Mouse (Mus musculus) WW6 (cell line): ENCODE results near the gene Nlrc4.
A peak's percentile ranks its signal among the peaks of the same experiment; 100 is the strongest.

Source experiments
- DNase-seq: peaks from one replicate; pipeline ENCODE4 v3.0.0-alpha.2; 2013; ENCODE audit warnings: low read depth, low spot score

Gene Nlrc4

DNA sequence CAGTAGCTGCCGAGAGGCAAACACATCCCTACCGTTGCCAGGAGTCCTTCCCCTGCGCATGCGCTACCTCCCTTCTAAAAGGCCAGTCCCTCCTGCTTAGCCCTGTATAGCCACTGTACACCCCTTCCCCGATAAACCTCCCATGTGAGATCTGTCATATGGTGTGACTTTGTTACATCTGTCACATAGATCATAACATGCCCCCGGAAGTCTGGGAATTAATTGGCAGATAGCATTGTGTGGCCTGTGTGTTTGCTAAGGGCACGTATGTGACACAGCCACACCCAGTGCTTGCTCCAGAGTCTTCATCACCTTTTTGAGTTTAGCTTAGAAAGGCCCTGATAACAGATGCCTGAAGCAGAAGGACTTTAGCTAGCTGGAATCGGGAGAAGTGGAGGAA lies 28.9 kb downstream of the Nlrc4 start:
- DNase-seq, result no peak

DNA sequence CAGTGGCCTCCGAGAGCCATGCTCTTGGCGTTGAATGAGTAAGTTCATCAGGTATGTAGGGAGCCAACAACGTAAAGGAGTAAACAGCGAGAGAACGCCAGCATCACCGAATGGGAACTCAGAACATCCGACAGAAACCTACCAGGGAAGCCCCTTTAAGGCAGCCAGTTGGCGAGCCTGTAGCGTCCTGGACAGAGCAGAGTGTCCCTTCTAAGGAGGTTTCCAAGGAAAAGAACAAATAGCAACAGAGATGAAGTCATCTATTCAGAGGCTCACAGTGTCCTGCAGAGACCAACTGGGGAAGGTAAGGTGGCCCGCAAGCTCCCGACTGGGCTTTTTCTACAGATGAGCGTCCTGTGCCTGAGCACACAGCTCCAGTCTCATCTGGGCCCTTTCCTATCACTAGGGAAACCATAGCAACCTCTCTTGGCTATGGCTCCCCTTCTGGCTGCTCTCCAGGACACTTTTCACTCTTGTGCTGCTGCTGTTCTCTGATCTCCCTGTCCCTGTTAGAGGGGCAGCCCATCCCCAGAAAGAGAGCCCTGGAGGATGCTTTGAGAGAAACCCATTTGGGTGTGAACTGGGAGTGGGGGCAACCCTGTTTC lies 34.4 kb downstream of the Nlrc4 start:
- DNase-seq, result no peak

DNA sequence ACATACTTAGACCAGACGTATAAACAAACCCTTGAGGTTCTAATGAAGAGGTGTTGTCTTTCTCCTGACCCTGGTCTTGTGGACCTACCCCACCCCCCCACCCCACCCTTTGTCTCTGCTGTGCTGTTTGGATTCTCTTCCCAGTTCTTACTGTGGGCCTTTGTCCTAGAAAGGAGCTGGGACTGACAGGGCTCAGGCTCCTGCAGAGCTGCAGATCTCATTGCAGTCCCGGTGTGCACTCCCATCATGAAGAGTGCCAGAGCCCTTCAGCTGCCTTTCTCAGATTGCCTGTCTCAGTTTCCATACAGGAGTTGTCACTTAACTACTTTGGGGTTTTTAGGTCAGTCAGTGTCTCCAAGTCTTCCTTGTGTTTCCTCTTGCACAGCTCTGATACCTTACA lies 38.3 kb downstream of the Nlrc4 start:
- DNase-seq, result no peak

DNA sequence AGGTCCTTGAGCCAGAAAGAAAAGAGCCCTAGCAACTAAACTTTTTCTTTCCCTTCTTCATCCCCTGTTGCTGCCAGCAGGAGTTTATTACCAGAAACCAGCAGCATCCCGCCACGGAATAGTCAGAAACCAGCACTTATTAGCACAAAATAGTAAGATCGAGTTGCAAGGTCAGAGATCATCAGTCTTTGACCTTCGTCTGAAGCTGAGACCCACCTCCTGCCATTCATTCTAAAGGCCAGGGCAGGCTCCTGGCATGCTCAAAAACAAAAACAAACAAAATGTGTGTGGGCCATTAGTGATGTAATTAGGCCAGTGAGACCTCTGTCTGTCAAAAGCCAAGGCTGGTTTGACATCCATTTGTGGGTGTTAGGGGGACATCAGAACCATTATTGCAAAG lies 40.8 kb downstream of the Nlrc4 start:
- DNase-seq, result no peak

DNA sequence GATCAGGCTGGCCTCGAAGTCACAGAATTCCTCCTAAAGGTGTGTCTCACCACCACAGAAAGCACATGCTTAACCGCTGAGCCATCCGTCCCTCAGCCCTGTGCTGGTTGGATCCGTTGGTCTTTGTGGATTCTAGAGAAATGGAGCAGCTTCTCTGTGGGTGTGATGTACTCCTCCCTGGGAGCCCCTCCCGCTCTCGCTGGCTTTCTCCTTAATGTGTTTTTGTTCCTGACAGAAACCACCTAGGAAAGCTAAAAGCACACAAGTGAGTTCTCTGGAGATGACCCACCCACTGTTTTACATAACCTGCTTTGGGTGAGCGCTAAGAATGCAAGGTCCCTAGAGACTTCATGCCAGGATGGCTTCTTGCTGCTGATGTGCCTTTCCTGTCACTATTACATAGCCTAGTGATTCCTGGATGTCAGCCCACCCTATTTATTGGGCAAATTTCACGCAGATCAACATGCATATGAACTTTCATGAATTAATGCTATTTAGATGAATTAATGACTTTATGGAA lies 42.0 kb downstream of the Nlrc4 start:
- no peak for DNase-seq

DNA sequence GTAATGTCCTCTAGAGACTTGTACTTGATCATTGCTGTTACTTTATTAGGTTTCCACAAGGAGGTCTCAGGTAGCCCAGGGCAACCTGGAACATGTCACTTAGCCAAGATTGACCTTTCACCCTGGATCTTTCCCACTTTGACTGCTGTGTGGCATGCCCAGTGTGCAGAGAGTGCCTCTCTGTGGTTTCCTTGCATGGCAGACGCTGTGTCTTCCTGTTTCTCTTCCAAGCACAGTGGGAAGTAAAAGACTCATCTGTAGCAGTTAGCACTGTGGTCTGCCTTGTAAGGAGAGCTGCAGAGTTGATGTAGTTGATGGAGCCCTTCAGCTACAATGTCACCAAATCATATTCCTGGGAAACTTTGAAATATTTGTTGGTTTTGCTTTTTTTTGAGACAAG lies 44.3 kb downstream of the Nlrc4 start:
- no peak for DNase-seq

DNA sequence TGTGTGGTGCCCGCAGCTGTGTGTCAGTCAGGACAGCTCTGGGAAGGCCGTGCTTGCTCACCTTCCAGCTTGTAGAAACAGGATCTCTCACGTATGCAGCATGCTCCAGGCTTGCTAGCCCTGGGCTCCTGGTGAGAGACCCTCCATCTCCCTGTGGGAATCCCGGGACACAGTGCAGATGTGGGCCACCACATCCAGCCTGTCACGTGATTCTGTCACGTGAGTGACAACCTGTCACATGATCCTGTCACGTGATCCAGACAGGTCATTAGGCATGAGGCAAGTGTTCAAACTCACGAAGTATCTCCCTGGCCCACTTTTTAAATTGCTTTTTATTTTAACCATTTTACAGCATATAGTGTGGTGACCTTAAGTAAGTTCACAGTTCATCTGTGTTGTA lies 45.6 kb downstream of the Nlrc4 start:
- DNase-seq, result no peak

DNA sequence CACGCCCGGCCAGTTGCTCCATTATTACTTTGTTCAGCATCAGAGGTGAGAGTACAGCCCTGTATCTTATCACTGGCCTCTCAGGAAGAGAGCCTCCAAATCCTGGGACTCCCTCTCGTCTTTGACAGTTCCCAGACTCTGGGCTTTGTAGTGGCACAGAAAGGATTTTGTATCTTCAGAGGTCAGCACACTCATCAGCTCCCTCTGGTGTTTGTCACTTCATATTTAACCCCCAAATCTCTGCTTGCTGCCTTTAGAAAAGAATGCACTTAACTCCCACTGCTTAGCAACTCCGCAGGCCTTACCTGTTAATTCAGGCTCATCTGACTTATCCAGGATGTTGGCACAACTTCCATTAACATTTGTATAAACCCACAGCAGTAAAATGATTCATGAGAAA lies 49.2 kb downstream of the Nlrc4 start:
- DNase-seq, result no peak

DNA sequence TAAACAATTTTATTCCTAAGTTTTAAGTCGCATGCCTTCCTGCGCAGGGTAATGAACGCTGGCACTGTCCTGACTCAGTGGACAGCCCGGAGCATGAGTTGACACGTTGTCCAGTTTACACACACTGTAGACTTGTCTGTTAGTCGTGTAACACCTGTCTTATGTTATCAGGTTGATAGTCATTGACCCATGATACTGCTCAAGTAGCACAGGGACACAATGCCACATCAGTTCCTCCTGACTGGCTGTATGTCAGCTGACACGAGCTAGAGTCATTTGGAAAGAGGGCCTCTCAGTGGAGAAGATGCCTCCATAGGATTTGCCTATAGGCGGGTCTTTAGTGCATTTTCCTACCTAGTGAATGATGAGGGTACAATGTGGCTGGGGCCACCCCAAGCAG lies 52.5 kb downstream of the Nlrc4 start:
- DNase-seq, result no peak

DNA sequence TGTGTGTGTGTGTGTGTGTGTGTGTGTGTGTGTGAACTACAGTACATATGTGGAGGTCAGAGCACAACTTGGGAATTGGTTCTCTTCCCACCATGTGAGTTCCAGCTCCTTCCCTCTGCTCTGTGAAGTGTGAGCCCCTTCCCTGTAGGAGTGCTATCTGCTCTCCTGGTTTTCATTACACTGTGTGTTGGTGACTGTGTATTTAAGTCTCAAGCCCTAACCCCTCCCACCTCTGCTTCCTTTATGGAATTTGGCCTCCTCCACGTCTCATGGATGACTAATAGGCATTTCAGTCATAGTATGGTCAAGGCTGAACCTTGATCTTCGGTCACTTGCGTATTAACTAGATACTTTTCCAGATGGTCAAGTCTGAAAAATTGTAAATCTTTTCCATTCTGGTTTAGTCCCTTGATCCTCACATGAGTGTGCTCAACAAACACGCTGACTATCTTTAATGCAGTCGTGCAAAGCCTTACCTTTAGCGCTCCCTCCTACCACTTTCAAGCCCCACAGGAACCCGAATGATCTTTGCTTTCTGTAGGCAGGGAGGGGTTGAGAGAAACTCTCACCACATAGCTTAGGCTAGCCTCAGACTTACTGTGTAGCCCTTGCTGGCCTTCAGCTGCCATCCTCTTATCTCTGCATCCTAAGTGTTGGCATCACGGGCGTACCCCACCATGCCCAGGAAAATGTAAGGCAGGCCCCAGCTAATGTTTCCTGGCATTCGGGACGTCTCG lies 56.3 kb downstream of the Nlrc4 start:
- DNase-seq, result no peak

DNA sequence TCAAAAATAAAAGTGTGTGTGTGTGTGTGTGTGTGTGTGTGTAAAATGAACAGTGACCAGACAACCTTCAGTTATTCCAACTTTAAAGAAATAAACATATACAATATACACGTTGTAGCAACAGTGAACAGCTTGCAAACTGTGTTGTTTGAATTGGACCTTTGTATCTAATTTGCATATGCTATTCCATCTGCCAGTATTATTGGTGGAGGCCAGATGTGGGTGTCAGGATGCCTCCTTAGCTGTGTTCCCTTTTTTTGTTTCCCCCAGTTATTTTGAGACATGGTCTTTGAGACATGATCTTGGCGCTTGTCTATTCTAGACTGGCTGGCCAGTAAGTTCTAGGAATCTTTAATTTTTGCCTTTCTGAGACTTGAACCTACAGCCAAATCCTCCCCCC lies 61.8 kb downstream of the Nlrc4 start:
- DNase-seq, result no peak

DNA sequence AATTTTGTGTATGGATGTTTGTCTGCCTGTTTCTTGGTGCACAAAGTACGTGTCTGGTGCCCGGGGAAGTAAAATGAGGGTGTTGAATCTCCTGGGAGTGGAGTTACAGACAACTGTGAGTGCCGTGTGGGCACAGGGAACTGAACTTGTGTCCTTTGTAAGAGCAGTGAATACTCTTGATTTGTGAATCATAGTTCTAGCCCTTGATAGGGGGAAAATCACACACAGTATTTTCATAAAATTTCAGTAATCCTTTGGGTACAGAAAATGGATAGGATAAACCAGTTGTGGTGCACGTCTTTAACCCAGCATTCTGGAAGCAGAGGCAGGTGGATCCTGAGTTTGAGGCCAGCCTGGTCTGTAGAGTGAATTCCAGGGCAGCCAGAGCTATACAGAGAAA lies 62.2 kb downstream of the Nlrc4 start:
- DNase-seq, result no peak

DNA sequence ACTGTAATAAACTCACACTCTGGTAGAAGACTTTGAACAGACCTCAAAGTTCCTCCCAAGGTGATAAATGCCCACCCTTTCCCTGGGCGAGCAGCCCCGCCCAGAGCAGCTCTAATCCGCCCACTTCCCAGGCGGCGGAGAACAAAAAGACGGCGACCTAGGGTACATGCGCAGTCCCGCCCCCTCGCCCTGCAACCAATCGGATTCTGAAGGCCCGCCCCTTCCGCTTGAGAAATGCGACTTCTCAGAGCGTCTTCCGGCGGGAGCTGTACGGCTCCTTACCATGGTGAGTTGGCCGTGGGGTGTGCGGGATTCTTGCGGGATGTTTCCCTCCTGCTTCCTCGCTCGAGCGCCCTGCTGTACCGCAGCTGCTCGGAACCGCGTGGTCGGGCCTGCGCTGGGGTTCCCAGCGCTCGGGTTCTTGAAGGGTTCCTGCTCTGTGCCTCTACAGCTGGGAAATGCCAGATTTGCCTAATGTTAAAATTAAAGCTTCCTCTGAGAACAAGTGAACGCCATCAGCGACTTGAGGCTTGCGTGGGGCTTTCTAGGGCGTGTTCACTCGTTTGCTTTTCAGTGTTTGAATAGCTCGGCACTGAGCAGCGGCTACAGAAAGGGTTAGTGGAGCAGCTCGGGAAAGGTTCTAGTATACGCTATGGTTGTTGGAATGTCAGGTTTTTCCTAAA lies 63.4 kb downstream of the Nlrc4 start, which contains the start of gene Slc30a6:
TSS of gene Slc30a6 (plus strand) at position 226 of the 683 bp plus-strand sequence.
- DNase-seq, result peak; percentile 91

DNA sequence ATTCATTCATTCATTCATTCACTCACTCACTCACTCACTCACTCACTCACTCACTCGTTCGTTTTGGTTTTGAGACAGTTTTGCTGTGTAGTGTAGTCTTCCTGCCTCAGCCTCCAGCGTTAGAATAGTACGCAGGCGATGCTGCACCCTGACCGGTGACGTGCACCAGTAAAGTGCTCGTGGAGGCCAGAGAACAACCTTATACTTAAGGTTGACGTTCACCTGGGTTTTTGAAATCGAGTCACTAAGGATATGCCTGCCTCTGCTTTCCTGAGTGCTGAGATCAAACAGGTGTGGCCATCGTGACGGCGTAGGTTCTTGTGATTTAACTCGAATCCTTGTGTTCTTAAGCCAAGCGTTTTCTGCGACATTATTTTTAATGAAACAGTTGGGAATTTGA lies 64.1 kb downstream of the Nlrc4 start:
- no peak for DNase-seq

DNA sequence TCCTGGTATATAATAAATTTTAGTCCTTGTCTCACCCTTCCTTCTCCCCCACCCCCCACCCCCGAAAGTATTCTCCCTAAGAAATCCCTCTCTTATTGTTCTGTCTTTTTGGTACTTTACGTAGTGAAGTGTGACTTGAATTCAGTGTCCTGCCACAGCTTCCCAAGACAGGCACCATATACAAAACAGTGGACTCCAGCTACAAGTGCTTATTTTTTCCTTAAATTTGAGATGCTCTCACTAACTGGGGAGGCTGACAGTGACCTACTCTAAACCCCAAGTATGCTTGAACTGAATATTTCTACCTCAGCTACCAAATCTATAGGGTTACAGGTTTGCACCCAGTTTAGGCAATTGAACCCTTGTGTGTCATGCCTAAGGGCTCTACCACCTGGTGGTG lies 64.6 kb downstream of the Nlrc4 start:
- no peak for DNase-seq

DNA sequence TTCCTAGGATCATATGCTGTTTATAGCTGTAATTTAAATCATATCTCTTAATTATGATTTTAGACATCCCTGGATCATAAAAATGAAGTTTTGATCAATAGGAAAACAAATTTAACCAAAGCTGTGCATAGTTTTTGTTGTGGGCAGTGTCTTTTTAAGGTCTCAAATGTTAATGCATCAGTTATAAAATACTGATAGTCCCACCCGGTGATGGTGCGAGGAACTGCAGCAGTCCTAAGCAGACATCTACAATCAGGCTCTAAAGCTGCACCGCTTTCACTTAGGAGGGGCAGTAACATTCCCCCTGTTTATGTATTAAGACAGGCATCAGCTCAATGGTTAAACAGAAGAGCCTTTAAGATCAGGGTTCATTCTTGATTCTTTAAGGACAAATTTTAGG lies 69.1 kb downstream of the Nlrc4 start:
- no peak for DNase-seq

DNA sequence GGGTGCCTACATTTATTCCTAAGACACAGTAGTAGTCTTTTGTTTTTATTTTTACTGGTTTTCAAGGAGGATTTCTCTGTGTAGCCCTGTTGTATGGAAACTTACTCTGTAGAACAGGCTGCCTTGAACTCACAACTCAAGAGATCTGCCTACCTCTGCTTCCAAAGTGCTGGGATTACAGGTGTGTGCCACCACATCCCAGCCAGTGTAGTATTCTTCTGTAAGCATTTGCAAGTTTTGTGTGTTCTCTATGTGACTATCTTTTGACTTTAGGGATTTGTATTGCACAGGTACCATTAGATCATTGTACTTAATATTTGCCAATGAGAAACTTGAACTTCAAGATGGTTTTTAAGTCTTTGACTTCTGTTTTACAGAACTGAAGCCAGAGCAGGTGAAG lies 72.3 kb downstream of the Nlrc4 start:
- DNase-seq, result no peak

DNA sequence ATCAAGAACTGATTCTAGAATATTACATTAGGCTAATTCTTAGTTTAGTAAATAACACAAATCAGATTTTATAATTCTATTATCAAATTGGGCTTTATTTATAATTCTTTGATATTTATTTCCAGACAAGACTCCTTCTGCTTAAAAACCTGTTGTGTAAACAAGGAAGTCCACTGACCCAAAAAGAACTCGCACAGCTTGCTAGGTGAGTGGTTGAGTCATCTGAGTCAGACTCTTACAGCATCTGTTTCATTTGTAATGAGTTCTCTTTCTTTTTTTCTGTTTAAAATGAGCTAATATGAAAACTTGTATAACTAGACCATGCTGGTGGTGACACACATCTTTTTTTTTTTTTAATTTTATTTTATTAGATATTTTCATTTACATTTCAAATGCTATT lies 82.0 kb downstream of the Nlrc4 start:
- no peak for DNase-seq
